Mouse (Mus musculus) cerebellum, adult 18-20 months (tissue): ENCODE results near the gene Gm5168.
"Not testable (repeated sequence)": the region's sequence is repeated elsewhere in the genome, so short reads cannot be mapped to it uniquely, and the experiment has no call there.

Experiments
- DNase-seq, 2 experiments: peaks; one replicate each; pipeline ENCODE4 v3.0.0; 2021

The Gm5168 gene

DNA sequence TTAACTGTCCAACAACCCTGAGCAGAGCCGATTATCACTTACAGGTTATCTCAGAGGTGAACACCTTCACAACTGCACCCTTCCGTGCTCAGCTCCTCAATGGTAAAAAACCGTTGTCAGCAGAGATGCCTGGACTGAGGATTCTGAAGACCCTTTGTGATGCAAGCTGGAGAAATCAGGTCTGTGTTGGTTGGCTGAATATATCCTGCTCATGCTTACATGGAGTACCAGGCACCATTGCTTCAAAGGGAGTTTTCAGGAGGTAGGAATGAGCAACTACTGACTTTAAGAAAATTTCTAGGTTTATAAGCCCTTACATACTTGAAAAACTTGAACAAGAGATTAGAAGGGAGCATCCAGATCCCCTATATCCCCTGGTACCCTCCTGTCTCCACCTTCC is at the start of gene Gm5168:
Gene Gm5168, minus strand, starts transcription at position 101 of the 400 bp plus-strand sequence.
- not testable (repeated sequence) for DNase-seq
